Mouse (Mus musculus) CH12.LX (cell line): ENCODE measurements at regions not wholly inside any gene's neighbourhood (a gene's known extent, or its start where the extent isn't known, plus 50 kb on each side); places are given as distances from the start of the nearest gene placed in this dataset.
A peak's percentile ranks its signal among the peaks of the same experiment; 100 is the strongest.

Experiments
- DNase-seq: peaks from one replicate; pipeline ENCODE4 v3.0.0-alpha.2; 2013; ENCODE audit errors: extremely low read depth
- H3K27ac ChIP-seq: 2 replicates; pipeline ENCODE4 v1.5.1; 2012; ENCODE audit warnings: low read depth, mild to moderate bottlenecking, control low read depth, moderate library complexity; ENCODE audit not compliant: insufficient read depth
- H3K27me3 ChIP-seq: replicated peaks from 2 replicates; pipeline ENCODE3; 2012; ENCODE audit warnings: inconsistent platforms
- H3K36me3 ChIP-seq, 2 experiments: replicated peaks in 1 of 2; 2 replicates each; pipeline versions ENCODE3 to v1.6.1; 2012; ENCODE audit warnings: inconsistent platforms in 1 of 2, low read length in 1 of 2, mild to moderate bottlenecking in 1 of 2, mixed read lengths in 1 of 2, moderate library complexity in 1 of 2; ENCODE audit not compliant: control insufficient read depth in 1 of 2, insufficient read depth in 1 of 2
- H3K4me1 ChIP-seq, 2 experiments: 2 replicates each; pipeline ENCODE4 v1.6.1; 2012; ENCODE audit warnings: inconsistent platforms in 1 of 2, moderate library complexity in 1 of 2; ENCODE audit not compliant: insufficient read depth in 2 of 2, control insufficient read depth in 1 of 2
- H3K4me2 ChIP-seq: 2 replicates; pipeline ENCODE4 v1.6.1; 2012; ENCODE audit warnings: low read depth, mild to moderate bottlenecking, control low read depth; ENCODE audit not compliant: poor library complexity, insufficient read depth, severe bottlenecking
- H3K4me3 ChIP-seq, 3 experiments: fragments of 150-350 bp in 1 of 3; sonication (generic) in 1 of 3; replicated peaks in 1 of 3; 2 replicates each; pipeline versions ENCODE3 to v1.5.1; 2011 to 2012; ENCODE audit warnings: low read depth in 2 of 3, low read length in 2 of 3, mild to moderate bottlenecking in 2 of 3, moderate library complexity in 2 of 3, control low read depth in 1 of 3, improper control_type of control experiment in 1 of 3, inconsistent platforms in 1 of 3, mixed read lengths in 1 of 3; ENCODE audit not compliant: poor library complexity in 1 of 3
- H3K79me2 ChIP-seq: replicated peaks from 2 replicates; pipeline ENCODE4 v1.6.1; 2012; ENCODE audit warnings: mild to moderate bottlenecking, moderate library complexity; ENCODE audit not compliant: control insufficient read depth, poor library complexity, insufficient read depth, severe bottlenecking; ENCODE audit errors: extremely low read depth
- H3K9ac ChIP-seq: 2 replicates; pipeline ENCODE4 v1.6.1; 2012; ENCODE audit warnings: low read depth, mild to moderate bottlenecking, control low read depth, moderate library complexity; ENCODE audit not compliant: insufficient read depth
- H3K9me3 ChIP-seq: replicated peaks from 2 replicates; pipeline ENCODE3; 2012; ENCODE audit warnings: low read length, inconsistent platforms, mixed read lengths
- BHLHE40 ChIP-seq: IDR thresholded peaks from 2 replicates; pipeline ENCODE4 v1.6.1; 2011; ENCODE audit warnings: mild to moderate bottlenecking, low read depth, low read length, improper control_type of control experiment
- CHD1 ChIP-seq: IDR thresholded peaks from 2 replicates; pipeline ENCODE4 v1.6.1; 2012; ENCODE audit warnings: low read depth, low read length, improper control_type of control experiment, inconsistent platforms
- E2F4 ChIP-seq: IDR thresholded peaks from 2 replicates; pipeline ENCODE4 v1.6.1; 2011; ENCODE audit warnings: low read depth, low read length, improper control_type of control experiment; ENCODE audit not compliant: insufficient replicate concordance
- EP300 ChIP-seq: IDR thresholded peaks from 2 replicates; pipeline ENCODE4 v1.6.1; 2011; ENCODE audit warnings: low read length, improper control_type of control experiment
- HCFC1 ChIP-seq: IDR thresholded peaks from 2 replicates; pipeline ENCODE4 v1.6.1; 2012; ENCODE audit warnings: low read depth, mild to moderate bottlenecking, inconsistent platforms, low read length, improper control_type of control experiment
- KAT2A ChIP-seq: IDR thresholded peaks from 2 replicates; pipeline ENCODE4 v1.6.1; 2012; ENCODE audit warnings: low read length, improper control_type of control experiment, inconsistent platforms; ENCODE audit not compliant: insufficient replicate concordance
- MAFK ChIP-seq: IDR thresholded peaks from 2 replicates; pipeline ENCODE4 v1.6.1; 2011; ENCODE audit warnings: low read length, improper control_type of control experiment; ENCODE audit not compliant: insufficient replicate concordance
- MAX ChIP-seq: IDR thresholded peaks from 2 replicates; pipeline ENCODE4 v1.6.1; 2011; ENCODE audit warnings: low read length, improper control_type of control experiment
- MAZ ChIP-seq: IDR thresholded peaks from 2 replicates; pipeline ENCODE4 v1.6.1; 2012; ENCODE audit warnings: low read depth, mild to moderate bottlenecking, inconsistent platforms, low read length, improper control_type of control experiment, moderate library complexity
- PAX5 ChIP-seq: IDR thresholded peaks from 2 replicates; pipeline ENCODE4 v1.6.1; 2012; ENCODE audit warnings: low read length, inconsistent platforms, mixed read lengths
- POLR2AphosphoS2 ChIP-seq: IDR thresholded peaks from 2 replicates; pipeline ENCODE4 v1.6.1; 2011; ENCODE audit warnings: low read depth, low read length, improper control_type of control experiment
- RCOR1 ChIP-seq: conservative IDR thresholded peaks from 2 replicates; pipeline ENCODE4 v1.6.1; 2012; ENCODE audit warnings: low read depth, mild to moderate bottlenecking, inconsistent platforms, low read length, improper control_type of control experiment
- TCF12 ChIP-seq: IDR thresholded peaks from 2 replicates; pipeline ENCODE4 v1.6.1; 2014; ENCODE audit warnings: low read depth, mild to moderate bottlenecking, inconsistent platforms, low read length, improper control_type of control experiment
- USF1 ChIP-seq: IDR thresholded peaks from 2 replicates; pipeline ENCODE4 v1.6.1; 2014; ENCODE audit warnings: low read depth, mild to moderate bottlenecking, inconsistent platforms, low read length, improper control_type of control experiment
- USF2 ChIP-seq: conservative IDR thresholded peaks from 2 replicates; pipeline ENCODE4 v1.6.1; 2011; ENCODE audit warnings: low read depth, low read length, improper control_type of control experiment
- ZKSCAN1 ChIP-seq: IDR thresholded peaks from 2 replicates; pipeline ENCODE4 v1.6.1; 2012; ENCODE audit warnings: low read depth, inconsistent platforms, low read length, improper control_type of control experiment, borderline replicate concordance
- ZMIZ1 ChIP-seq: IDR thresholded peaks from 2 replicates; pipeline ENCODE4 v1.6.1; 2012; ENCODE audit warnings: low read depth, mild to moderate bottlenecking, inconsistent platforms, low read length, improper control_type of control experiment
- ZNF384 ChIP-seq: IDR thresholded peaks from 2 replicates; pipeline ENCODE4 v1.6.1; 2012; ENCODE audit warnings: low read depth, low read length, improper control_type of control experiment, inconsistent platforms
- dilution Hi-C: fragments of 300-500 bp; cut with MboI; formaldehyde crosslinking; loops from 2 replicates; pipeline ENCODE4 v1.14.3; 2020; ENCODE audit warnings: low sequenced_read_pairs; ENCODE audit not compliant: extremely low pct_unique_long_range_greater_than_20kb, extremely low pct_ligation_motif_present
- in situ Hi-C: fragments of 300-500 bp; cut with MboI; formaldehyde crosslinking; loops from 3 replicates; pipeline ENCODE4 v1.14.3; 2019; ENCODE audit warnings: low sequenced_read_pairs, low pct_ligation_motif_present, low pct_unique_long_range_greater_than_20kb, mixed read lengths

GRCm38 (mm10) chr15:59151506-59151905 is 262.4 kb downstream of the Gm49356 start:
- in situ Hi-C loops = no loop called here
- H3K36me3 ChIP-seq = no peaks in the 10 kb centered on the region
- no peak for DNase-seq
- H3K27me3 ChIP-seq = no peaks in the 10 kb centered on the region
- H3K9me3 ChIP-seq = no peaks in the 10 kb centered on the region
- no peak overlapping the region for H3K4me3 ChIP-seq
- no peak overlapping the region for H3K27ac ChIP-seq
- no peak overlapping the region for H3K9ac ChIP-seq
- dilution Hi-C loops = no loop called here
- H3K4me2 ChIP-seq = no peak overlapping the region
- TF ChIP-seq EP300 (no peak), ZKSCAN1 (no peak), CHD1 (no peak), E2F4 (no peak), USF2 (no peak), KAT2A (no peak), PAX5 (no peak), ZMIZ1 (no peak), MAX (no peak), POLR2AphosphoS2 (no peak), TCF12 (no peak), MAZ (no peak), MAFK (no peak), ZNF384 (no peak), RCOR1 (no peak), HCFC1 (no peak), USF1 (no peak)
- H3K79me2 ChIP-seq = no peaks in the 10 kb centered on the region
- peaks cover 7 to 37% of the 10 kb centered on the region in 2 experiments for H3K4me1 ChIP-seq

- peak; percentile 64 for DNase-seq
- peak overlapping the region; percentile 21; the same call in 1 of the 2 replicates for H3K4me2 ChIP-seq
- H3K4me3 ChIP-seq = no peak overlapping the region
- no peaks in the 10 kb centered on the region for H3K36me3 ChIP-seq
- no peaks in the 10 kb centered on the region for H3K9me3 ChIP-seq
- TF ChIP-seq BHLHE40 (peak; percentile 72), USF2 (peak; percentile 75), KAT2A (no peak), USF1 (peak; percentile 74)
- dilution Hi-C loops = no loop called here
- H3K27me3 ChIP-seq = no peaks in the 10 kb centered on the region
- peaks cover 7 to 37% of the 10 kb centered on the region in 2 experiments for H3K4me1 ChIP-seq
- no peak overlapping the region for H3K9ac ChIP-seq
- H3K79me2 ChIP-seq = no peaks in the 10 kb centered on the region
- H3K27ac ChIP-seq = no peak overlapping the region
- in situ Hi-C loops = no loop called here
Observed at GRCm38 (mm10) chr15:59152786-59153388, 263.8 kb downstream of the Gm49356 start.
